Mouse (Mus musculus): ENCODE data around the gene Znrd1as. TPM values are rescaled to one million over a fixed set of nuclear protein-coding genes. Genes with fewer than 3 reads are reported as not detected.

The Znrd1as gene
- 1.4 TPM for total RNA-seq (2023)

GRCm38 (mm10) chr17:36957999-36958743 lies at the start of gene Znrd1as, which contains the start of gene Znrd1:
Gene Znrd1as, plus strand, starts transcription at chr17:36958592.
Gene Znrd1, minus strand, starts transcription at chr17:36958559.

DNA sequence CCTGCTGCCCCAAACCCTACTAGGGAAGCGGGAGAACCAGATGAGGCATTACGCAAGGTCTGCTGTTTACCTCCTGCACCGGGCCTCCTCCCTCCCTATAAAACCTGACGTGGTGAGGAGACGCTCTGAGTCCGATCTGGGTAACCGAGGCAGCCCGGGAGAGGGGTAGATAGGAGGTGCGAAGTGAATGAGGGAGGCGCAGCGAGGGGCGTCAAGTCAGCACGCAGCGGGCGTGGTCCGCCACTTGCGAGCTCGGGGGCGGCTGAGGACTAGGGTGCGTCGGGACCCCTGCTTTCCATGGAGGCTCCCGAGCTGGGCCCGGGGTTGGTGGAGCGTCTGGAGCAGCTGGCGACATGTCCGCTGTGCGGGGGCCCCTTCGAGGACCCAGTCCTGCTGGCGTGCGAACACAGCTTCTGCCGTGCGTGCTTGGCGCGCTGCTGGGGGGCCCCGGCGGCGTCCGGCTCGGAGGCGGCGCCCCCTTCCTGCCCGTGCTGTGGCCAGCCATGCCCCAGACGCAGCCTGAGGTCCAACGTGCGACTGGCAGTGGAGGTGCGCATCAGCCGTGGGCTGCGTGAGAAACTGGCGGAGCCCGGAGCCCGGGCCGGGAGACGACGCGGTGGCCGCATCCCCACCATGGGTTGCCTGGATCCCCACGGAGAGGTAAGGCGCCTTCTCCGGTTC lies 15.5 kb upstream of the Znrd1as start, which contains the start of gene Rnf39:
Gene Rnf39 (plus strand): TSS at position 128 of the 681 bp plus-strand sequence.

GRCm38 (mm10) chr17:36950981-36951947 lies 7.1 kb upstream of the Znrd1as start, which contains the start of gene Ppp1r11:
Gene Ppp1r11, minus strand, starts transcription at chr17:36951741.

GRCm38 (mm10) chr17:36981221-36981813 lies 22.9 kb downstream of the Znrd1as start, which contains the start of gene 2410137M14Rik:
Gene 2410137M14Rik, minus strand, starts transcription at chr17:36981237.

DNA sequence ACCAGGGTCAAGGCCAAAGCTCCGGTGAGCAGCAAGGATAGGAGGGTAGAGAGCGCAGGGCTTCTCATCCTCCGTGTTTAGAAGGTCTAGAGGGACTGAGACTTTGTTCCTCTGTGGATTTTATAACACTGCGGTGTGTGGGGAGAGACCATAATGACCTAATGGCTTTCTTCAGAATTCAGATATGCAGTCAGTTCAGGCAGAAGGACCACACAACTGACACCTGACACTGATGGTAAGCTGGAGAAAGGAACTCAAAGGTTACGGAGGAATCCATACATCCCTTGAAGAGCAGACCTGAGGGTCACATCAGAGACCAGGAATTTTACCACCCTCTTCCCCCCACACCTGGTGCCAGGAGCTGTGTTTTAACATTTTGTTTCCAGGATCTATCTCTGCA lies 31.0 kb downstream of the Znrd1as start, which contains the start of gene H2-M5:
Gene H2-M5 (minus strand): TSS at position 101 of the 400 bp plus-strand sequence.

GRCm38 (mm10) chr17:37000863-37001262 lies 42.5 kb downstream of the Znrd1as start, which contains the start of gene Zfp57:
Gene Zfp57, plus strand, starts transcription at chr17:37001163.

Other genes starting within 250 kb of the Znrd1as start
- gene H2-M10.5, start 185.7 kb upstream of the Znrd1as start, total RNA-seq (2023) = not detected
- not detected for gene H2-M10.6, start 146.4 kb upstream of the Znrd1as start, total RNA-seq (2023)
- 112 TPM for gene Trim26, start 121.5 kb upstream of the Znrd1as start, total RNA-seq (2023)
- not detected for gene Trim15, start 91.4 kb upstream of the Znrd1as start, total RNA-seq (2023)
- 0.27 TPM for gene Trim10, start 89.0 kb upstream of the Znrd1as start, total RNA-seq (2023)
- gene Trim40, start 68.5 kb upstream of the Znrd1as start, total RNA-seq (2023) = not detected
- gene Trim31, start 60.5 kb upstream of the Znrd1as start, total RNA-seq (2023) = not detected
- gene Rnf39, start 15.7 kb upstream of the Znrd1as start, total RNA-seq (2023) = 1.2 TPM
- 47.8 TPM for gene Ppp1r11, start 6.9 kb upstream of the Znrd1as start, total RNA-seq (2023)
- 52.5 TPM for gene Znrd1, start within 50 bp of the Znrd1as start, total RNA-seq (2023)
- gene 2410137M14Rik, start 22.6 kb downstream of the Znrd1as start, total RNA-seq (2023) = not detected
- gene H2-M5, start 30.9 kb downstream of the Znrd1as start, total RNA-seq (2023) = not detected
- not detected for gene Zfp57, start 42.6 kb downstream of the Znrd1as start, total RNA-seq (2023)
- gene Mog, start 64.8 kb downstream of the Znrd1as start, total RNA-seq (2023) = not detected
- 116 TPM for gene Gabbr1, start 87.4 kb downstream of the Znrd1as start, total RNA-seq (2023)
- not detected for gene Olfr90, start 129.9 kb downstream of the Znrd1as start, total RNA-seq (2023)
- gene Olfr91, start 139.7 kb downstream of the Znrd1as start, total RNA-seq (2023) = not detected
- not detected for gene Olfr92, start 161.5 kb downstream of the Znrd1as start, total RNA-seq (2023)
- gene Olfr93, start 202.9 kb downstream of the Znrd1as start, total RNA-seq (2023) = not detected
- gene Ubd, start 235.3 kb downstream of the Znrd1as start, total RNA-seq (2023) = not detected
- not detected for gene Olfr94, start 242.4 kb downstream of the Znrd1as start, total RNA-seq (2023)